Mouse (Mus musculus) C2C12 (cell line): ENCODE measurements around the gene Rsl24d1.

Experiments used
- CEBPB ChIP-seq: IDR thresholded peaks from one replicate; pipeline ENCODE4 v1.6.1; 2011; ENCODE audit warnings: low read depth, mild to moderate bottlenecking, control low read depth, moderate library complexity
- MAX ChIP-seq: IDR thresholded peaks from one replicate; pipeline ENCODE4 v1.6.1; 2011; ENCODE audit warnings: mild to moderate bottlenecking, control low read depth

GRCm38 (mm10) chr9:73082291-73083000, 30.8 kb upstream of the Rsl24d1 start:
- TF ChIP-seq CEBPB = no peak
- TF ChIP-seq MAX = no peak
